Mouse (Mus musculus) kidney, embryonic 14.5 days (tissue): ENCODE data around the gene Dvl2. TPM values are rescaled to one million over a fixed set of nuclear protein-coding genes. Genes with fewer than 3 reads are reported as not detected.

Experiments
- ATAC-seq: fragments of 200-750 bp; cut with Nextera tagmentation; 2 replicates; pipeline ENCODE4 v1.8.0; 2017; ENCODE audit warnings: moderate number of reproducible peaks, mild to moderate bottlenecking, moderate TSS enrichment, moderate library complexity; ENCODE audit not compliant: low FRiP score, low TSS enrichment
- H3K27ac ChIP-seq: fragments of 300-500 bp; sonication (generic); 2 replicates; pipeline ENCODE4 v1.5.1; 2014; ENCODE audit warnings: low read depth, mild to moderate bottlenecking, low read length, moderate library complexity, mixed read lengths
- H3K27me3 ChIP-seq: fragments of 300-500 bp; sonication (generic); 2 replicates; pipeline ENCODE4 v1.6.1; 2014; ENCODE audit warnings: mild to moderate bottlenecking, low read length; ENCODE audit not compliant: control insufficient read depth, insufficient read depth
- H3K36me3 ChIP-seq: fragments of 300-500 bp; sonication (generic); 2 replicates; pipeline ENCODE4 v1.6.1; 2014; ENCODE audit warnings: low read length, mixed read lengths; ENCODE audit not compliant: control insufficient read depth, insufficient read depth
- H3K4me1 ChIP-seq: fragments of 300-500 bp; sonication (generic); 2 replicates; pipeline ENCODE4 v1.6.1; 2014; ENCODE audit warnings: low read length, mixed read lengths; ENCODE audit not compliant: control insufficient read depth, insufficient read depth
- H3K4me2 ChIP-seq: fragments of 300-500 bp; sonication (generic); replicated peaks from 2 replicates; pipeline ENCODE4 v1.6.1; 2014; ENCODE audit warnings: low read depth, mild to moderate bottlenecking, low read length
- H3K4me3 ChIP-seq: fragments of 300-500 bp; sonication (generic); 2 replicates; pipeline ENCODE4 v1.5.1; 2014; ENCODE audit warnings: mild to moderate bottlenecking, low read length
- H3K9ac ChIP-seq: fragments of 300-500 bp; sonication (generic); 2 replicates; pipeline ENCODE4 v1.6.1; 2014; ENCODE audit warnings: low read depth, mild to moderate bottlenecking, low read length, moderate library complexity
- H3K9me3 ChIP-seq: fragments of 300-500 bp; sonication (generic); 2 replicates; pipeline ENCODE4 v1.6.1; 2016; ENCODE audit warnings: low read length; ENCODE audit not compliant: control insufficient read depth
- WGBS: fragments of 180-500 bp; shearing (Covaris S2); extraction: QIAGEN DNeasy Blood & Tissue Kit; methylation state at CpG from one replicate; pipeline ENCODE4 v1.1.7; 2014; 5-methylcytosine and 5-hydroxymethylcytosine counted together
- polyA plus RNA-seq: library from polyadenylated mRNA; unstranded; fragments of >200 nt; fragmentation: Nextera tagmentation; extraction: Ambion mirVana; gene quantifications from 2 replicates; pipeline ENCODE4 v1.2.1, GENCODE M21; 2014

Gene Dvl2
- polyA plus RNA-seq, 1 experiment from 2014 or later, result 34.9 TPM

- H3K4me3 ChIP-seq, result no peak overlapping the region
- no peak for ATAC-seq
- no peak overlapping the region for H3K4me2 ChIP-seq
- H3K27me3 ChIP-seq, result no peaks in the 10 kb centered on the region
- H3K36me3 ChIP-seq, result peaks cover 72% of the 10 kb centered on the region
- peaks cover 9% of the 10 kb centered on the region for H3K4me1 ChIP-seq
- H3K27ac ChIP-seq, result peak overlapping the region; percentile 11; the same call in 1 of the 2 replicates
- no peaks in the 10 kb centered on the region for H3K9me3 ChIP-seq
- WGBS, result 88% methylated on average over 8 of the region's 8 CpGs
- no peak overlapping the region for H3K9ac ChIP-seq
Observed at GRCm38 (mm10) chr11:69989949-69990348, 10.4 kb upstream of the Dvl2 start.

- H3K27me3 ChIP-seq, result no peaks in the 10 kb centered on the region
- H3K4me2 ChIP-seq, result peak within 1 kb of the TSS; percentile 61
- H3K4me1 ChIP-seq, result peaks cover 9% of the 10 kb centered on the region
- peaks cover 62% of the 10 kb centered on the region for H3K36me3 ChIP-seq
- peak; percentile 68 for ATAC-seq
- peak within 1 kb of the TSS; percentile 87 for H3K9ac ChIP-seq
- peak within 1 kb of the TSS; percentile 91 for H3K27ac ChIP-seq
- under 1% methylated on average over 40 of the region's 40 CpGs for WGBS
- peak within 1 kb of the TSS; percentile 85 for H3K4me3 ChIP-seq
- H3K9me3 ChIP-seq, result no peaks in the 10 kb centered on the region
Observed at GRCm38 (mm10) chr11:69990850-69991691, 9.3 kb upstream of the Dvl2 start, which contains the start of gene Gabarap. Gabarap (plus strand) TSS chr11:69991143.

- ATAC-seq, result no peak
- Histone ChIP-seq H3K27me3 (no peaks in the 10 kb centered on the region), H3K27ac (peak overlapping the region; percentile 91), H3K4me2 (peak overlapping the region; percentile 61), H3K9ac (peak overlapping the region; percentile 87), H3K4me3 (peak overlapping the region; percentile 85), H3K9me3 (no peaks in the 10 kb centered on the region), H3K4me1 (peaks cover 9% of the 10 kb centered on the region), H3K36me3 (peaks cover 56% of the 10 kb centered on the region)
- 1% methylated on average over 15 of the region's 15 CpGs for WGBS
Observed at GRCm38 (mm10) chr11:69991711-69992110, 8.7 kb upstream of the Dvl2 start.

GRCm38 (mm10) chr11:69992396-69992795 is 8.0 kb upstream of the Dvl2 start:
- 81% methylated on average over 10 of the region's 10 CpGs for WGBS
- peak overlapping the region; percentile 61 for H3K4me2 ChIP-seq
- H3K36me3 ChIP-seq, result peaks cover 49% of the 10 kb centered on the region
- no peak overlapping the region for H3K27ac ChIP-seq
- peaks cover 10% of the 10 kb centered on the region for H3K4me1 ChIP-seq
- peak overlapping the region; percentile 85 for H3K4me3 ChIP-seq
- no peaks in the 10 kb centered on the region for H3K27me3 ChIP-seq
- ATAC-seq, result no peak
- H3K9me3 ChIP-seq, result no peaks in the 10 kb centered on the region
- H3K9ac ChIP-seq, result peak overlapping the region; percentile 87; the same call in 1 of the 2 replicates

GRCm38 (mm10) chr11:69992932-69993331 is 7.5 kb upstream of the Dvl2 start:
- Histone ChIP-seq H3K4me3 (peak overlapping the region; percentile 85; the same call in 1 of the 2 replicates), H3K27ac (no peak overlapping the region), H3K36me3 (peaks cover 49% of the 10 kb centered on the region), H3K4me2 (no peak overlapping the region; the same call in 1 of the 2 replicates), H3K9me3 (no peaks in the 10 kb centered on the region), H3K9ac (0 out of 2 replicates have a peak overlapping the region, but pooled peaks have one; percentile 87), H3K27me3 (no peaks in the 10 kb centered on the region), H3K4me1 (peaks cover 15% of the 10 kb centered on the region)
- no peak for ATAC-seq
- 90% methylated on average over 3 of the region's 3 CpGs for WGBS

GRCm38 (mm10) chr11:69994401-69995090 is 5.8 kb upstream of the Dvl2 start:
- H3K9me3 ChIP-seq, result no peaks in the 10 kb centered on the region
- no peaks in the 10 kb centered on the region for H3K27me3 ChIP-seq
- peaks cover 49% of the 10 kb centered on the region for H3K36me3 ChIP-seq
- no peak overlapping the region; the same call in 1 of the 2 replicates for H3K27ac ChIP-seq
- ATAC-seq, result no peak
- H3K4me1 ChIP-seq, result peaks cover 17% of the 10 kb centered on the region
- 87% methylated on average over 11 of the region's 11 CpGs for WGBS
- peak overlapping the region; percentile 99; the same call in 1 of the 2 replicates for H3K4me3 ChIP-seq
- H3K9ac ChIP-seq, result no peak overlapping the region
- peak overlapping the region; percentile 32 for H3K4me2 ChIP-seq

GRCm38 (mm10) chr11:69995391-69995960 is 4.9 kb upstream of the Dvl2 start, which contains the start of gene Phf23:
Phf23 (plus strand) TSS chr11:69995777.
- H3K36me3 ChIP-seq, result peaks cover 48% of the 10 kb centered on the region
- peak; percentile 82 for ATAC-seq
- H3K27ac ChIP-seq, result peak within 1 kb of the TSS; percentile 98
- H3K4me2 ChIP-seq, result peak within 1 kb of the TSS; percentile 49
- peaks cover 17% of the 10 kb centered on the region for H3K4me1 ChIP-seq
- H3K9ac ChIP-seq, result peak within 1 kb of the TSS; percentile 98
- H3K4me3 ChIP-seq, result peak within 1 kb of the TSS; percentile 99
- no peaks in the 10 kb centered on the region for H3K27me3 ChIP-seq
- no peaks in the 10 kb centered on the region for H3K9me3 ChIP-seq
- under 1% methylated on average over 36 of the region's 36 CpGs for WGBS

GRCm38 (mm10) chr11:69996161-69997061 is 4.0 kb upstream of the Dvl2 start:
- Histone ChIP-seq H3K27me3 (no peaks in the 10 kb centered on the region), H3K9ac (peak overlapping the region; percentile 98), H3K4me2 (peak overlapping the region; percentile 49), H3K27ac (peak overlapping the region; percentile 98), H3K9me3 (no peaks in the 10 kb centered on the region), H3K4me1 (peaks cover 20% of the 10 kb centered on the region), H3K36me3 (peaks cover 48% of the 10 kb centered on the region), H3K4me3 (peak overlapping the region; percentile 99)
- WGBS, result 1% methylated on average over 60 of the region's 66 CpGs
- ATAC-seq, result peak; percentile 0; the same call in 1 of the 2 replicates
